Mouse (Mus musculus): ENCODE data around the gene Nceh1. TPM values are rescaled to one million over a fixed set of nuclear protein-coding genes. Genes with fewer than 3 reads are reported as not detected.

The Nceh1 gene
- total RNA-seq, 2 experiments from 2014 or later = 79.8 to 82.2 TPM

DNA sequence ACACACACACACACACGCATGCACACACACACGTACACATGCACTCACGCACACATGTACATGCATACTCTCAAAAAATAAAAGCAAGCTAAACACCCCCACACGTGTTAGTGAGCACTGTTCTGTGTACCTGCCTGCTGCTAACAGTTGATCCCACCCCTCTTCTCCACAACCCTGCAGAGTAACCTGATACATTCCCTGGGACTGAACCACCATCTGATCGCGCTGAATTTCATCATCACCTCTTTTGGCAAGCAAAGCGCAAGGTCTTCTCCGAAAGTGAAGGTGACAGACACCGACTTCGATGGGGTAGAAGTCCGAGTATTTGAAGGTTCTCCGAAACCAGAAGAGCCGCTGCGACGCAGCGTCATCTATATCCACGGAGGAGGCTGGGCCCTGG is 39.7 kb downstream of the Nceh1 start:
- DNase-seq (ENCODE audit: low spot score in 2 of 2) = no peak

DNA sequence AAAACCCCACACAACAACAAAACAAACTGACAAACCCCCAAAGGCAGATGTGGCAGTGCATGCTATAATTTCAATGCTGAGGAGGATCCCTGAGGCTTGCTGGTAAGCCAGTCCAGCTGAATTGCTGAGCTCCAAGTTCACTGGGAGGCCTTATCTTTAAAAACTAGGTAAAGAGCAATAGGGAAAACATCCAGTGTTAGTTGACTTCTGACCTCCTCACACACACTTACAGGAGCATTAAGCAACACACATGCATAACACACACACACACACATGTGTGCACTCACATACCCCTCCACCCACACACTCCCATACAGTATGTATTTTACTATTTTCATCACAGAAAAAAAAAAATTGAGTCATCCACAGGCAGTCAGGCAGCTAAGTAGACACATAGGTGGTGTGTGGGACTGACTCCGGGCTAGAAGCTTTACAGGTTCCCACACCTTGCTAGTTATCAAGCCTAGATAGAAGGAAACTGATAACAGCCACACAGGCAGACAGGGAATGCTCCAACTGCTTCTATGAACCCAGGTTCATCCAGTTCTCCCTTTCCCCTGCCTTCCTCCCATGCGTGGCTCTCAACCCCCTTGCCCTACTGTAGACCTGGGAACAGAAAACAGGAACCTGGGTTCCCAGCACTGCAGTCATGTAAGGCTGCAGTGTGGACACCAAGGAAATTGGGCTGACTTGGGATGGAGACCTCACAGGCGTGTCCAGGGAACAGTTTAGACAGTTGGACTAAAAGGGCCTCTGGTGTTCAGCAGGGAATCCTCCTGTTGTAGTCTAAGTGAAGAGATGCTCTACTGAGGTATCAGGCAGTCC is 45.1 kb downstream of the Nceh1 start:
- DNase-seq (ENCODE audit: low spot score in 2 of 2) = no peak

DNA sequence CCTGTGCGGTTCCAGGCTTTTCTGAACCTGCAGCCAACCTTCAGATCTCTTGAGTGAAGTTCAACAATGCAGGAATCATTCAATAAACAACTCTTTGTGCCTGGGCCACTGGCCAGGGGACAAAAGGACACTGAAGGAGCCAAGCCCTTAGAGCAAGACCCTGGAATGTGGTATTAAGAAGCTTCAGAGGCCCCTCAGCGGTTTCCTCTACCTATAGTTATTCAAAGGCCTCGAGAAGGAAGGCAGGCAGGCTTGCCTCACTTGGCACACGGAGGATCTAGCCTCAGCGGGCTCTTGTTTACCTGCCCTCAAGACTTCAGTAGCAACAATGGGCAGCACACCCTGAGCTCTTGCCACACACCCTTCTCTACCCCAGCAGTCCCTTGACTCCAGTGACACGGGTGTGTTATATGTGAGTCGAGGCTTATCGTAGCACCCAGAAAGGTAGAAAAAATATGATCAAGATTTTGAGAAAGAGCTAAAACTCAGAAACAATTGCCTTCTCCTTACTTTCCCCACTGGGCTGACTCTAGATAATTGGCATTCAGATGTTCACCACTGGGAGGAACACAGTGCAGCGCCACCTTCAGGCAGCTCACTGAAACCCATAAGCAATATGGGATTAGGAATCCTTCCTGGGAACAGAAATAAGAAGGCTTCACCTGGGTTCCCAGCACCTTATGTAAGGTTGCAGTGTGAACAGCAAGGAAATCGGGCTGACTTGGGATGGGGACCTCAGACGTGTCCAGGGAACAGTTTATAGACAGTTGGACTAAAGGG is 46.0 kb downstream of the Nceh1 start:
- no peak for DNase-seq (ENCODE audit: low spot score in 2 of 2)

DNA sequence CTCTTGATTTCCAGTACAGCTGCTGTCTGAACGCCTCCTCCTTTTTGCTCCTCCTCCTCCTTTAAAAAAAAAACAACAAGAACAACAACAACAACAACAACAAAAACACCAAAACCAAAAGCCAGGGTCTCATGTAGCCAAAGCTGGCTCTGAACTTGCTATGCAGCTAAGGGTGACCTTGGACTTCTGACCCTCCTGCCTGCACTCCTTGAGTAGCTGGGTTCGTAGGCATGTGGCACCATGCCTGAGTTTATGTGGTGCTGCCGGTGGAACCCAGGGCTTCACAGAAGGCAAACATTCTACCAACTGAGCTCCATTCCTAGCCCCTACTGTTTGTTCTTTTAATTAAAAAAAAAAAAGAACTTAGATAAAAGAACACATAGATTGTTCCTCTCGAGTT is 50.6 kb downstream of the Nceh1 start:
- DNase-seq (ENCODE audit: low spot score in 2 of 2) = no peak

DNA sequence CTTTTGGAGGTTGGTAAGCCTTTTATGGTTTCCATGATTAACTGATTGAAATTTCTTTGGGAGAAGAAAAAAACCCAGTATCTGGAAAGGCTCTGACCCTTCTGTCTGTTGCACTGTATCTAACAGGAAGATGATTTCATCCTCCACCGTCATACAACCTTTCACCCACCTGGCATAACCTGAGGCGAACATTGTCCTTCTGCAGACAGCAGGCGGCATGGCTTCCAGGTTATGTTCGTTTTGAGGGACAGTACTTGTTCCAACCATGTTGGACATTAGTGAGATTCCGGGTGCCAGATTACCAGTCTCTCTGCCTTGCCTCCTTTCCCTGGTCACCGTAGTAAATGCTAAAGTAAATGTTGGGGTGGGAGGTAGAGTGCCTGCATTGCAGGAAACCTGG is 51.1 kb downstream of the Nceh1 start:
- no peak for DNase-seq (ENCODE audit: low spot score in 2 of 2)

DNA sequence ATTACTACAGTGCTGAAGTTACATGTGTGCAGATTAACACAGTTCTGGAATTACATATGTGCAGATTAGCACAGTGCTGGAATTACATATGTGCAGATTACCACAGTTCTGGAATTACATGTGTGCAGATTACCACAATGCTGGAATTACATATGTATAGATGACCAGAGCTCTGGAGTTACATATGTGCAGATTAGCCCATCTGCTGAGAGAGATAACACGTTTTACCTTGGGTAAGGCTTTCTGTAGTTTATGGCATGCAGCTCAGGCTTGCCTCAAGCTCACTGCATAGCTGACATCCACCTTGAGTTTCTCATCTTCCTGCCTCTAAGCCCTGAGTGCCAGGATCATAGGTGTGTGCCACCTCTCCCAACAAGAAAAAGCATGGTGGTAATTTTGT is 52.2 kb downstream of the Nceh1 start:
- no peak for DNase-seq (ENCODE audit: low spot score in 2 of 2)

DNA sequence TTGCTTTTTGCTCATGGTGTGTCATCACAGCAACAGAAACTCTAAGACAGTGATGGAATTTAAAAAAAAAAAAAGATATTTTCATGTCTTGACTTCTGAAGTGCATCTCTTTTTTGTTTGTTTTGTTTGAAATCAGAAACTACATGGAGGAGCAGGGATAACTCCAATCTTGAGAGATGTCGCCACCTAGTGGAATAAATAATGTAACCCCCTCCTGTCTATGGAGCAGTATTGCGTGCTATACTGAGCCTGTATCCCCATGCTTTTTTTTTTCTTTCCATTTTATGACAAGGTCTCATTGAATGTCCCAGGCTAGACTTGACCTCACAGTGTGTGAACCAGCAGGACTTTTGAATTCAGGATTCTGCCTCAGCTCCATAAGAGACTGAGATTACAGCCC is 54.5 kb downstream of the Nceh1 start:
- DNase-seq (ENCODE audit: low spot score in 2 of 2) = peak; percentile 21 to 50

DNA sequence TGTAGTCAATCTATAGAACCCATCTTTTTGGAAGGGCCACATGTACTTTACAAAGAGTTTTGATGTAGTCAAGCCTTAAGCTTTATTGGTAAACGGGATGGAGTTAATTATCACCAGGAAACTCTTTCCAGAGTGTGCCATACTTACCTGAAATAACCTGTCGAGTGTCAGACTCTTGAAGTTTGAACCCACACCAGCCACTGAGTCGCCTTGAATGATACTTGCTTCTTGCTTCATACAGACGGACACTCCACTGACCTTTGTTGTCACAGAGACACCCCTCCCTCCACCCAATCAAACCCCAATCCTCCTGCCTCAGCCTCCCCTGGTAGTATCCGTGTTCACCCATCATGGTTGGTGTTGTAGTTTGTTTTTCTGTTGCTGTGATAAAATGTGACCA is 55.8 kb downstream of the Nceh1 start:
- DNase-seq (ENCODE audit: low spot score in 2 of 2) = no peak

DNA sequence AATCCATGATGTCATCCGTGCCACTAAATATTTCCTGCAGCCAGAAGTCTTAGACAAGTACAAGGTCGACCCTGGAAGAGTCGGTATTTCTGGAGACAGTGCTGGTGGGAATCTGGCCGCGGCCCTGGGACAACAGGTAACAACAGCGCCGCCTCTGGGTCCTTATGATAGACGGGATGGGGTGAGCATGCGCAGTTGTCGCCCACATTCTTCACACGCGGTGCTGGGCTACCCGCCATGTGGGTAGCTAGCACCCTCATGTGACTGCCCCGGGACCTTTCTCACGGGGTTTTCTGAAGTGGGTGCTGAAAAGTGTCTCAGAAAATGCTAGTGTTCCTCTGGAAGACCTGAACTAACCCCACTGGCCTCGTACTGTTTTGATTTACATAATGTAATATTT is 56.8 kb downstream of the Nceh1 start:
- no peak for DNase-seq (ENCODE audit: low spot score in 2 of 2)

DNA sequence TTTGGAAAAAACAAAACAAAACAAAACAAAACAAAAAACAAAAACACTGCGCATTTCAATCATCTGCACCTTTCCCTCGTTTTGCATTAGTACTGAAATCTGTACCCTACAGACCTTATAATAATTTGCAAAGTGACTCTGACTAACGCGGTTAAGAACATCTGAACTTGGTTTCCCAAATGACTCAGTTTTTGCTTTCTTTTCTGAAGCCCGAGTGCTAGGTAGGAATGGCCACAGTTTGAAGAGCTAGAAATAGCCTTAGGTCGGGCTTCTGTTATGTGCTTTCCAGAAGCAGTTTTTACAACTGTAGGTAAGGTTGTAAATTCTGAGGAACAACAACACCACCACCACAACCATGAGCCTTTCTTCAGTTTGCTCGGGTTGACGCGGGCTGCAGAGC is 59.1 kb downstream of the Nceh1 start:
- DNase-seq (ENCODE audit: low spot score in 2 of 2) = no peak

DNA sequence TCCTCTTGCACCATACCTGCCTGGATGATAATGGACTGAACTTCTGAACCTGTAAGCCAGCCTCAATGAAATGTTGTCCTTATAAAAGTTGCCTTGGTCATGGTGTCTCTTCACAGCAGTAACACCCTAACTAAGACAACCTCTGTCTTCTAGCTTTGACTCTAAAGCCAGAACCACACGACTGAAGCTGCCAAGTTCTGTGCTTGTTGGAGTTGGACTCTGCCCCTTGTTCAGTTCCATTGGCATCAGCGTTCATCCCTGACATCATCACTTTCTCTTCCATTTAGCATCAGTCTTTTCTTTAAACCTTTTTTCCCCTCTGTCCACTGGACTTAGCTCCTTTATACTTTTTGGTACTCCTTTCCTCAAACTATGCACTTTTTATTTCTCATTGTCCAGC is 63.4 kb downstream of the Nceh1 start:
- DNase-seq (ENCODE audit: low spot score in 2 of 2) = no peak

DNA sequence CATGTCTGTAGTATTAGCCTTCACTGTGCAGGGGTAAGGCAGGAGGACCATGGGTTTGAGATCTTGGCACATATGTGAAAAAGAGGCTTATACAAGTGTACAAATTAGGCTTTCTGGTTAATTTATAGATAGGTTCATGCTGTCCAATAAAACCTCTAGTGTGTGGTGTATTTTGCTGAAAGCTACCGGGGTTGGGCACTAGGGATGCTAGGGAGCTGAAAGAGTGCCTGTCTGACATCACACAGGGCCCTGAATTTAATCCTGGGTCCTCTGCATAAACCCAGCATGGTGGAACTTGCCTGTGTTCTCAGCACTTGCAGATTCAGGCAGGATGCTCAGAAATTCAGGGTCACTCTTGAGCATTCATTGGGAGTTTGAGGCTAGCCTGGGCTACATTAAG is 65.0 kb downstream of the Nceh1 start:
- DNase-seq (ENCODE audit: low spot score in 2 of 2) = no peak

DNA sequence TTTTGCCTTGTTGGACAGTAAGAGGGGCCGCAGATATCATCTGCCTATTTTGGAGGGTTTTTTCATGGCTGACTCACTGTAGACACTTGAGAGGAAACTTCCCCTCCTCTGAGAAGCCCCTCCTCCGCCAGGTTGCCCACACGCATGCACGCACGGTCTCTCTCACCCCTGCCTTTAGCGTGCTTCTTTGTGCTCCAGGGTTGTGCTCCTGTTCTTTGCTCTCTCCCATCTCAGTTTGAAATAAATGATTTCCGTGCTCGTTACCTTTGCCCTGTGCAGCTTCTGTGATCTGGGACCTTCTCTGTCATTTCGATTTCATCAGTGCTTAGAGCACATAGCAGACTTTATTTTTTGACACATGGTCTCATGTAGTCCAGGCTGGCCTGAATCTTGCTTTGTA is 66.3 kb downstream of the Nceh1 start:
- DNase-seq (ENCODE audit: low spot score in 2 of 2) = no peak

DNA sequence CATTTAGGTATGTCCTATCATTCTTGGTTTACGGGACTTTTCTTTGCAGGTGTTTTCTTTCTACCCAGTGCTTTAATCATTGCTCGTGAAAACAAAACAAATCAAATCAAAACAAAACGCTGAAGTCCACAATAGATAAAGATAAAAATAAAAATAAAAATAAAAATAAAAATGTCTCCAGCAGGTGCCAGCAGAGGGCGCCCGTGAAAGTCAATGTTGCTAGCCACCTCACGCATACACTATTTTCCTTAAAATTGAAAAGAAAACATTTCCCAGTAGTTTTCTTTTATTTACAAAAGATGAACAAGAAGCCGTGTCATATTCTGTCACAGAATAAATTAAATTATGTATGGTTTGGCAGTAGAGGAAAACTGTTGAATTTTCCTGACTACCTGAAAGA is 68.2 kb downstream of the Nceh1 start:
- DNase-seq (ENCODE audit: low spot score in 2 of 2) = peak; percentile 19 to 29

DNA sequence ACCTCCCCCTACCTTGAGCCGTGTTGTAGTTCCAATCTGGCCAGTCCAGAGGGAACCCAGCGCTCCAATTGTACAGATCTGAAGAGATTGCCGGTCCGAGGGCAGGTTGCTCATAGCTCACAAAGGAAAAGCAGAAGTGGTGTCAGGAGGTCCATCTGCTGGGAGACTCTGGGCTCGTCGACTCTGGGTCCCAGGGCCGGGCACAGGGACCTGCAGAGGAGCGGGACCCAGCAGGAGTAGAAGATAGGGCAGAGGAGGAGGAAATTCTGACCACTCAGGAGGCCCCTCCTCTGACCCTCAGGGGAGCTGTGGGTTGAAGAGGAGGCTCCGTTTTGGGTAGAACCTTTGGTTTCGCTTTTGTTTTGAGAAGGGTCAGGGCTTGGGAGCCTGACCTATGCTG is 75.7 kb downstream of the Nceh1 start:
- DNase-seq (ENCODE audit: low spot score in 2 of 2) = no peak

DNA sequence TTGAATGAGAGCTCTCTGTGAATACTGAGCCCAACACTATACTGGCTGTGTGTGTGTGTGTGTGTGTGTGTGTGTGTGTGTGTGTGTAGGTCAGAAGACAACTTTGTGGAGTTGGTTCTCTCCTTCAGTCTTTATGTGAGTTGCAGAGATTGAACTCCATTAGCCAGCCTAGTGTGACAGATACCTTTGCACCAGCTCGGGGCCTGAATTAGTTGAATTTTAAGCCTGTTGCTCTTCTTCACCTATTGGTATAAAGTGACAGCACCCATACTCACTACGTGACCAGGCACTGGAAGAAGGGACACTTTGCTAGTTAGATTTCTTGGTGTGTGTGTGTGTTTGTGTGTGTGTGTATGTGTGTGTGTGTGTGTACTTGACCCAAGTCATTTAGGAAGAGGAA is 77.6 kb downstream of the Nceh1 start:
- no peak for DNase-seq (ENCODE audit: low spot score in 2 of 2)

DNA sequence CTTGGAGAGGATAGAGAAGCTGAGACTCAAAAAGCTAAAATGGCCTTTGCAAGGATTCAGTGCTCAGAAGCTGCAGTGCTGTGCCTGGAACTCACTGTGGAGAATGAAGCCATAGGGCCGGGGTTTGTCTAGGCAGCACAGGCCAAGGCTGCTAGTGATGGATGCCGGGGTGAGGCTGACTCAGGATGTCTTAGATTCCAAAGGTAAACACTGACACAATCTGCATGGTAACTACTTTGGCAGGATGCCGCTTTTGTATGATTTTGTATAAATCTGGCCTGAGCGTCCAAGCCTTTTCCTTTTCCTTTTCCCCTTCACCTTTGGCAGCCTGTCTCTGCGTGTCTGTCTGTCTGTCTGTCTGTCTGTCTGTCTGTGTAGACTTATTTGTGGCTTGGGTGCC is 84.6 kb downstream of the Nceh1 start:
- no peak for DNase-seq (ENCODE audit: low spot score in 2 of 2)

DNA sequence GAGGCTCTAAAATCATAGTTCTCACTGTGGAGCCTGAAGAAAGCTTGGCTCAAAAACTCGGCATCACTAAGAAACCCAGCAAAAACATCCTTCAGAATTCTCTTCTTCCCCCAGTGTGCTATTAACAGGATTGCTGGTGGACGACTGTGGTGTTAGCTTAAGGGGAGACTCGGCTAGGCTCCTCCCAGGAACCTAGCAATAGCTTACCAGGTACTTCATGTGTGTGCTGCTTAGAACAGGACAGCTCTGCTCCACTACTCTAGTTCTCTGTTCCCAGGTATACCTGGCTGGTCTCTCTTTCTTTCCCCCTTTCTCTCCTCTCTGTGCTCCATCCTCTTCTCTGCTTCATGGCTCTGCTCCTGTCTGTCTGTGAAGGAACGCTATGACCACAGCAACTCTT is 85.1 kb downstream of the Nceh1 start:
- DNase-seq (ENCODE audit: low spot score in 2 of 2) = no peak

DNA sequence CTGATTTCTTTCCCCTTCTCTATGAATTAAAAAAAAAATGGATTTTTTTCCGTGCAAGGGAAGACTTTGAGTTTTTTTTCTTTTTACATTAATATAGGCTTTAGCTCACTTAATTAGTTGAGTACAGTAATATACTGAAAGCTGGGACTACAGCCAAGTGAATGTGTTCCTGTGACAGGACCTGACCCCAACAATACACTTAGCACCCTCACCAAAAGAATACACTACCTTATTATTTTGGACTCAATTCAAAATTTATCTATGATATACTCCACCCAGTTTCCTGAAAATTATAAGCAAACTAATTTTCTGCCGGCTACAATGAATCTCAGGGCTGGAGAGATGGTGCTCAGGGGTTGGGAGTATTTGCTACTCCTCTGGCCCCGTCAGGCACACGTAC is 86.4 kb downstream of the Nceh1 start:
- no peak for DNase-seq (ENCODE audit: low spot score in 2 of 2)

DNA sequence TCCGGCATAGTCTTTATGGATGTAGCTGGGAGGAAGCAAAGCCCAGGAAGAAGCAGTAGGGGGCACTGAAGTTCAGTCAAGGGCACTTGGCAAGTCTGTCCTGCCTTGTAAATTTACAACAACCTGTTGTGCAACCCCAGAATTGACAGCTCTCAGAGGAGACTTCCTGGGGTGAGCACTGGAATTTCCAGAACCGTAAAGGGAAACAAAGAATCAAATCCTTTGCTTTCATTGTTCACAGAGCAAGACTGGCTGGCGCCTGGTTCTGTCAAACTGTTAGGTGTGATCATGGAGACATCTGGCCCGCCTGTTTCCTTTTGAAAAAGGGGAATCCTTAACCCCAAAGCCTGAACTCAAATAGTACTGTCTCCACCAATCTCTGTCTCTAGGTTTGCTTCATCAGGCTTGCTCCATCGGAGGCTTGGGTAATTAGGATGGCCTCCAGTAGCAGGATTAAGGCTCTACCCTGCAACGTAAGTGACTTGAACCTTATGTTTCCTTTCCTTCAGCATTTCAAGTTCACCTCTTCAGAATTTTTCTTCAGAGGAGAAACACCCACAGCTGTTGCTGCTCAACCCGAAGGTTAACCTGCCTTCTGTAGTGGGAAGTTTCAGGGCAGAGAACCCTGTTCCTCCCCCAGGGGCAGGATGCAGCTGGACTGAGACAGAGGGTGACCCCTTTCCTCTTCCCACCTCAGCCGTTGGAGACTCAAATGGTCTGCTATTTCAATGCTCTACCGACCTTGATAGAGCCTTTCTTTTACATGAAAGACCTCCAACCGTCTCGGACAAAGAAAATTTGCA is 87.6 kb downstream of the Nceh1 start:
- DNase-seq (ENCODE audit: low spot score in 2 of 2) = peak in 1 of 2 experiments; percentile 21

DNA sequence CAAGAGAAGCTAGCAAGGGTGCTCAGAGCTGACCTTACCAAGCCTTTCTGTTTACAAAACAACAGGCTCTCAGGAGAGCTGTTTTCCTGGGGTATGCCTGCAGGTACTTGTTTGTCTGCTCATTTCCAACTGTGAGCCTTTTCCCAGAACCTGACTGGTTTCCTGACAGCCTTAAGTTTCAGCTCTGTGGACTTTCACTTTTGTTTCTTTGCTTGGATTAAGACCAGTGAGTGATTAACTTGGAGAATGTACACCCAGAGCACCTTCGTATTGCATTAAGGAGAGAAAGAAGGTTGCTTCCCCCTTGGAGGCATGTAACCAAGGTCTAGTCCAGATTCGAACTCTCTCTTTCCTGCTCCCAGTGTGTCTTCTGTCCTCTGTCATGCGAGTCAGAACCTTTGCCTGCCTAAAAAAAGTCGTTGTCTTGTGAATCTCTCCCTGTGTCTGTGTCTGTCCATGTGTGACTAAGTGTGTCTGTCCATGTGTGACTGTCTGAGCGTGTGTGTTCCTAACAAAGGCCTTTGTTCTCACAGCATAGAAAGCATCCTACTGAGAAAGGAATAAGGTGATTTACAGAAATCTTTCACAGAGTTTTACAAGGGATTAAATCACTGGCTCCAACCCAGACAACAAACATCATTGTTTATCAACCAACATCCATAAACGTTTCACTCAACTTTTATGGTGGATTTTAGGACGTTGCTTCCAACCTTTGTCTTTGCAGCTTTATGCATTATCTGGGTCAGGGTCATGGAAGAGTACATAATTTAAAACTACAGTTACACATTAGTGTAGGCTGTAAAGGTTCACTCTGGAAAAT is 90.4 kb downstream of the Nceh1 start:
- DNase-seq (ENCODE audit: low spot score in 2 of 2) = no peak

All from layer of hippocampus, postnatal 10 days (tissue).